Mouse (Mus musculus): Measurements from ENCODE around the gene Nek6. TPM values are rescaled to one million over a fixed set of nuclear protein-coding genes. Genes with fewer than 3 reads are reported as not detected.

Nek6 gene
- polyA plus RNA-seq, 1 experiment: 17.2 TPM

- no peaks in the 10 kb centered on the region for H3K27me3 ChIP-seq (ENCODE audit: control insufficient read depth, insufficient read depth, low read length)
- WGBS: 97% methylated on average over 5 of the region's 5 CpGs
- no peak for DNase-seq
- no peak for TF ChIP-seq CTCF (IDR thresholded peaks at IDR 0.05; ENCODE audit: borderline replicate concordance, control insufficient read depth, extremely low read depth, insufficient read depth, low read length, poor library complexity)
- no peak for TF ChIP-seq POLR2A (IDR thresholded peaks at IDR 0.05; ENCODE audit: control insufficient read depth, extremely low read depth, insufficient read depth, low read length, poor library complexity)
- no peaks in the 10 kb centered on the region for H3K4me1 ChIP-seq (replicated peaks; ENCODE audit: control insufficient read depth, insufficient read depth, low read length)
- H3K4me3 ChIP-seq (ENCODE audit: control insufficient read depth, insufficient read depth, low read length): no peak overlapping the region
- H3K36me3 ChIP-seq (ENCODE audit: control insufficient read depth, insufficient read depth, low read length): peaks cover 23% of the 10 kb centered on the region
- H3K27ac ChIP-seq (ENCODE audit: control insufficient read depth, insufficient read depth, low read length): no peak overlapping the region
Observed at GRCm38 (mm10) chr2:38608831-38609309, 97.4 kb downstream of the Nek6 start.

- TF ChIP-seq POLR2A (IDR thresholded peaks at IDR 0.05; ENCODE audit: control insufficient read depth, extremely low read depth, insufficient read depth, low read length, poor library complexity) (no peak), CTCF (IDR thresholded peaks at IDR 0.05; ENCODE audit: borderline replicate concordance, control insufficient read depth, extremely low read depth, insufficient read depth, low read length, poor library complexity) (no peak)
- no peaks in the 10 kb centered on the region for H3K4me1 ChIP-seq (replicated peaks; ENCODE audit: control insufficient read depth, insufficient read depth, low read length)
- no peak for DNase-seq
- WGBS: 97% methylated on average over 11 of the region's 11 CpGs
- peaks cover 23% of the 10 kb centered on the region for H3K36me3 ChIP-seq (ENCODE audit: control insufficient read depth, insufficient read depth, low read length)
- H3K4me3 ChIP-seq (ENCODE audit: control insufficient read depth, insufficient read depth, low read length): no peak overlapping the region
- no peak overlapping the region for H3K27ac ChIP-seq (ENCODE audit: control insufficient read depth, insufficient read depth, low read length)
- no peaks in the 10 kb centered on the region for H3K27me3 ChIP-seq (ENCODE audit: control insufficient read depth, insufficient read depth, low read length)
Observed at GRCm38 (mm10) chr2:38609310-38609709, 97.9 kb downstream of the Nek6 start.

- 84% methylated on average over 2 of the region's 2 CpGs for WGBS
- no peak for TF ChIP-seq CTCF (IDR thresholded peaks at IDR 0.05; ENCODE audit: borderline replicate concordance, control insufficient read depth, extremely low read depth, insufficient read depth, low read length, poor library complexity)
- no peak for TF ChIP-seq POLR2A (IDR thresholded peaks at IDR 0.05; ENCODE audit: control insufficient read depth, extremely low read depth, insufficient read depth, low read length, poor library complexity)
- H3K4me3 ChIP-seq (ENCODE audit: control insufficient read depth, insufficient read depth, low read length): no peak overlapping the region
Observed at GRCm38 (mm10) chr2:38610161-38610560, 98.7 kb downstream of the Nek6 start.

DNA sequence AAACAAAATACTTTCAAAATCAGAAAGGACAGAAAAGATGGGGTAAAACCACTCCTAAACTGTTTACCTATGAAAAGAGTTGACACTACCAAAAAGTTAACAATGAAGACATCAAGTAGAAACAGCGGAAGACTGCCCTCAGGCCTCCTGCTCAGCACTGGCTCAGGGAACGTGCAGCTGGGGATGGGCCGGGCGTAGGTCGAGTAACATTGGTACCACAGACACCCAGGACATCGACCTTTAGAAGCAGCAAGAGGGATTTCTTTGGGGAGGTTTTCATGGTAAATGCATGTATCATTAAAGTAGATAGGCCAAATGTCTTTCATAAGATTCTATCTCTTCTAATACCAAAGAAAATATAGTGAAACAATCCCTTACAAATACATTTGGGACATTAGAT is 101.2 kb downstream of the Nek6 start:
- Histone ChIP-seq H3K4me3 (ENCODE audit: control insufficient read depth, insufficient read depth, low read length) (no peak overlapping the region), H3K27me3 (ENCODE audit: control insufficient read depth, insufficient read depth, low read length) (no peaks in the 10 kb centered on the region), H3K4me1 (replicated peaks; ENCODE audit: control insufficient read depth, insufficient read depth, low read length) (no peaks in the 10 kb centered on the region), H3K27ac (ENCODE audit: control insufficient read depth, insufficient read depth, low read length) (no peak overlapping the region), H3K36me3 (ENCODE audit: control insufficient read depth, insufficient read depth, low read length) (peaks cover 23% of the 10 kb centered on the region)
- TF ChIP-seq CTCF (IDR thresholded peaks at IDR 0.05; ENCODE audit: borderline replicate concordance, control insufficient read depth, extremely low read depth, insufficient read depth, low read length, poor library complexity) (no peak), POLR2A (IDR thresholded peaks at IDR 0.05; ENCODE audit: control insufficient read depth, extremely low read depth, insufficient read depth, low read length, poor library complexity) (no peak)
- no peak for DNase-seq
- WGBS: 95% methylated on average over 6 of the region's 6 CpGs

More at GRCm38 (mm10) chr2:38610161-38610560, 98.7 kb downstream of the Nek6 start:
- H3K4me1 ChIP-seq (replicated peaks; ENCODE audit: control insufficient read depth, insufficient read depth, low read length): no peaks in the 10 kb centered on the region
- no peaks in the 10 kb centered on the region for H3K27me3 ChIP-seq (ENCODE audit: control insufficient read depth, insufficient read depth, low read length)
- no peak overlapping the region for H3K27ac ChIP-seq (ENCODE audit: control insufficient read depth, insufficient read depth, low read length)
- peaks cover 23% of the 10 kb centered on the region for H3K36me3 ChIP-seq (ENCODE audit: control insufficient read depth, insufficient read depth, low read length)
- DNase-seq: no peak

- H3K4me3 ChIP-seq (ENCODE audit: control insufficient read depth, insufficient read depth, low read length): no peak overlapping the region
- H3K36me3 ChIP-seq (ENCODE audit: control insufficient read depth, insufficient read depth, low read length): peaks cover 23% of the 10 kb centered on the region
- WGBS: 95% methylated on average over 3 of the region's 3 CpGs
- H3K27me3 ChIP-seq (ENCODE audit: control insufficient read depth, insufficient read depth, low read length): no peaks in the 10 kb centered on the region
- H3K27ac ChIP-seq (ENCODE audit: control insufficient read depth, insufficient read depth, low read length): no peak overlapping the region
- DNase-seq: no peak
- no peaks in the 10 kb centered on the region for H3K4me1 ChIP-seq (replicated peaks; ENCODE audit: control insufficient read depth, insufficient read depth, low read length)
- TF ChIP-seq POLR2A (IDR thresholded peaks at IDR 0.05; ENCODE audit: control insufficient read depth, extremely low read depth, insufficient read depth, low read length, poor library complexity) (no peak), CTCF (IDR thresholded peaks at IDR 0.05; ENCODE audit: borderline replicate concordance, control insufficient read depth, extremely low read depth, insufficient read depth, low read length, poor library complexity) (no peak)
Observed at GRCm38 (mm10) chr2:38613576-38613975, 102.1 kb downstream of the Nek6 start.

DNA sequence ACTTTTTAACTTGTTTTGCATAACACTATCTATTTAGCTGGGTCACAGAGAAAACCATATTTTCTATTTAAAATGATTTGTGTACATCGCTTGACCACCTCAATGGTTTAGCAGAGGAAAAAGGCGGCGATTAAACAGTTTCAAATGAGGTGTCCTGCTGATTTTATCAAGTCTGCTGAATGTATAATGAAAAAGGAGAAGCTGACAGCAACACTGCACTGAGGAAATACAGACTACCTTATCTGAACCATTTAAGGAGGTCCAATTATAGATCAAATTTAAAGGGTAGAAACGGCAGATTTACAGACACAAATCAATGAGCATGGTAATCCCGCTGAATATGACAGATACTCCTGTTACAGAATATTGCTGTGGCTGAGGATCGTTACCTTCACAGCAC is 103.0 kb downstream of the Nek6 start:
- no peak for DNase-seq
- Histone ChIP-seq H3K36me3 (ENCODE audit: control insufficient read depth, insufficient read depth, low read length) (peaks cover 23% of the 10 kb centered on the region), H3K4me1 (replicated peaks; ENCODE audit: control insufficient read depth, insufficient read depth, low read length) (no peaks in the 10 kb centered on the region)

GRCm38 (mm10) chr2:38616072-38616471 is 104.6 kb downstream of the Nek6 start:
- peak; percentile 12 for DNase-seq
- H3K27ac ChIP-seq (ENCODE audit: control insufficient read depth, insufficient read depth, low read length): no peak overlapping the region
- TF ChIP-seq CTCF (IDR thresholded peaks at IDR 0.05; ENCODE audit: borderline replicate concordance, control insufficient read depth, extremely low read depth, insufficient read depth, low read length, poor library complexity): no peak
- TF ChIP-seq POLR2A (IDR thresholded peaks at IDR 0.05; ENCODE audit: control insufficient read depth, extremely low read depth, insufficient read depth, low read length, poor library complexity): no peak
- H3K27me3 ChIP-seq (ENCODE audit: control insufficient read depth, insufficient read depth, low read length): no peaks in the 10 kb centered on the region
- no peak overlapping the region for H3K4me3 ChIP-seq (ENCODE audit: control insufficient read depth, insufficient read depth, low read length)
- peaks cover 6% of the 10 kb centered on the region for H3K36me3 ChIP-seq (ENCODE audit: control insufficient read depth, insufficient read depth, low read length)
- no peaks in the 10 kb centered on the region for H3K4me1 ChIP-seq (replicated peaks; ENCODE audit: control insufficient read depth, insufficient read depth, low read length)
- 44% methylated on average over 4 of the region's 4 CpGs for whole genome bisulfite sequencing

More for the DNA sequence above, 103.0 kb downstream of the Nek6 start:
- WGBS: 92% methylated on average over 6 of the region's 6 CpGs
- H3K4me3 ChIP-seq (ENCODE audit: control insufficient read depth, insufficient read depth, low read length): no peak overlapping the region
- H3K27ac ChIP-seq (ENCODE audit: control insufficient read depth, insufficient read depth, low read length): no peak overlapping the region
- TF ChIP-seq POLR2A (IDR thresholded peaks at IDR 0.05; ENCODE audit: control insufficient read depth, extremely low read depth, insufficient read depth, low read length, poor library complexity): no peak
- no peak for TF ChIP-seq CTCF (IDR thresholded peaks at IDR 0.05; ENCODE audit: borderline replicate concordance, control insufficient read depth, extremely low read depth, insufficient read depth, low read length, poor library complexity)
- no peaks in the 10 kb centered on the region for H3K27me3 ChIP-seq (ENCODE audit: control insufficient read depth, insufficient read depth, low read length)

Measured in thymus, adult 2 months (tissue).